Mouse (Mus musculus) E14TG2a.4 (cell line): ENCODE results near the gene Ttll8.

ENCODE experiments used
- H3K27me3 ChIP-seq: 2 replicates; pipeline ENCODE4 v1.6.1; 2014; ENCODE audit warnings: low read length, control low read depth; ENCODE audit not compliant: insufficient read depth
- H3K36me3 ChIP-seq: 2 replicates; pipeline ENCODE4 v1.6.1; 2014; ENCODE audit warnings: low read length, control low read depth; ENCODE audit not compliant: insufficient read depth
- H3K4me1 ChIP-seq: replicated peaks from 2 replicates; pipeline ENCODE4 v1.6.1; 2014; ENCODE audit warnings: low read depth, low read length, control low read depth
- H3K4me3 ChIP-seq: replicated peaks from 2 replicates; pipeline ENCODE4 v1.5.1; 2014; ENCODE audit warnings: mild to moderate bottlenecking, low read length
- H3K9me3 ChIP-seq: 2 replicates; pipeline ENCODE4 v1.6.1; 2014; ENCODE audit warnings: low read length, control low read depth
- CTCF ChIP-seq: conservative IDR thresholded peaks from 2 replicates; pipeline ENCODE4 v1.5.1; 2014; ENCODE audit warnings: low read length
- NANOG ChIP-seq: IDR thresholded peaks from 2 replicates; pipeline ENCODE4 v1.6.1; 2014; ENCODE audit warnings: borderline replicate concordance, low read length, mixed read lengths
- POU5F1 ChIP-seq: IDR thresholded peaks from 2 replicates; pipeline ENCODE4 v1.6.1; 2014; ENCODE audit warnings: low read length, borderline replicate concordance

Ttll8 gene

DNA sequence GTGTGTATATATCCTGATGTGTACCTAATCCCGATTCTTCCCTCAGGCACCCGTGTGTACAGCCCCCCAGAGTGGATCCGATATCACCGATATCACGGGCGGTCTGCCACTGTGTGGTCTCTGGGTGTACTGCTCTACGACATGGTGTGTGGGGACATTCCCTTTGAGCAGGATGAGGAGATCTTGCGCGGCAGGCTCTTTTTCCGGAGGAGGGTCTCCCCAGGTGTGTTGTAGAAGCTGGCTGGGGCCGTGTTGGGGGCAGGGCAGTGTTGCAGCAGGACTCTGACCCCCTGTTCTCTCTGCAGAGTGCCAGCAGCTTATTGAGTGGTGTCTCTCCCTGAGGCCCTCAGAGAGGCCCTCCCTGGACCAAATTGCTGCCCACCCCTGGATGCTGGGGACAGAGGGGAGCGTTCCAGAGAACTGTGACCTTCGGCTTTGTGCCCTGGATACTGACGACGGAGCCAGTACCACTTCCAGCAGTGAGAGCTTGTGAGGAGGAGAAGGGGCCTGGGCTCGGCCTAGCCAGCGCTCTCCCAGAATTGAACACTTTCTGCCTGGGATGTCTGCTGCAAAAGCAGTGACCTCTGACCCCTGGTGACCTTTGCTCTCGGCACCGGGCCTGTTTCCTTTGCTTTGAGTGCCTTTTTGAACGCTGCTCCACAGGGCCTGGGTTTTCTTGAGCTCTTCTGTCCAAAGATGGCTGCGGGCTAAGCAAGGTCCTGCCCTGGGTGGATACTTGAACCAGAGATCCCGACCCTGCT lies 89.8 kb downstream of the Ttll8 start:
- H3K9me3 ChIP-seq = peaks cover 13% of the 10 kb centered on the region
- H3K36me3 ChIP-seq = peaks cover 44% of the 10 kb centered on the region
- TF ChIP-seq CTCF (no peak; the same call in 1 of the 2 replicates), POU5F1 (no peak), NANOG (no peak)
- H3K4me1 ChIP-seq = peaks cover 56% of the 10 kb centered on the region
- no peaks in the 10 kb centered on the region for H3K27me3 ChIP-seq
- H3K4me3 ChIP-seq = peak overlapping the region; percentile 95

DNA sequence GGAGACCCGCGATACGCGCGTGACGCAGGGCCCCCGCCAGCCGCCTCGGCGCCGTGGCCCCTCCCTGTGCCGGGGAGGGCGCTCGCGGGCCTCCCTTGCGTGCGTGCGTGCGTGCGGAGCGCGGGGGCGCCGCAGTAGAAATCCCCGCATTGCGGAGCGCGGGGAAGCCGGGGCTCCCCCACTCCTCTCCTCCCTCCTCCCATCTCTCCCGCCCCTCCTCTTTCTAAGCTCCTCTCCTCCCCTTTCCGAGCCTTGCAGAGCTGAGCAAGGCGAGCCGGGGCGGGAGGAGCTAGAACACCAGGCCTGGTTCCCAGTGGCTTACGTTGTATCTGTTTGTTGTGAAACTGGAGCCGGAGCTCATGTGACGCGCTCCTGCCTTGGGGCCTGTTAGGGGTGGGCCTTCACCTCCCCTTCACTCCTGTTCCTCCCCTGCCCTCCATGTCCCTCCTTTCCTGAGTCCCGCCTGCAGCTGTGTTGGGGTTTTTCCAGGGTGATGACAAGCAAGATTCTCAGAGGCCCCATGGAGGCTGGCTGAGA lies 90.5 kb downstream of the Ttll8 start:
- H3K36me3 ChIP-seq = peaks cover 39% of the 10 kb centered on the region
- H3K4me1 ChIP-seq = peaks cover 62% of the 10 kb centered on the region
- peak overlapping the region; percentile 95 for H3K4me3 ChIP-seq
- H3K9me3 ChIP-seq = peaks cover 8% of the 10 kb centered on the region
- no peaks in the 10 kb centered on the region for H3K27me3 ChIP-seq
- TF ChIP-seq NANOG = no peak
- TF ChIP-seq CTCF = no peak
- TF ChIP-seq POU5F1 = no peak

DNA sequence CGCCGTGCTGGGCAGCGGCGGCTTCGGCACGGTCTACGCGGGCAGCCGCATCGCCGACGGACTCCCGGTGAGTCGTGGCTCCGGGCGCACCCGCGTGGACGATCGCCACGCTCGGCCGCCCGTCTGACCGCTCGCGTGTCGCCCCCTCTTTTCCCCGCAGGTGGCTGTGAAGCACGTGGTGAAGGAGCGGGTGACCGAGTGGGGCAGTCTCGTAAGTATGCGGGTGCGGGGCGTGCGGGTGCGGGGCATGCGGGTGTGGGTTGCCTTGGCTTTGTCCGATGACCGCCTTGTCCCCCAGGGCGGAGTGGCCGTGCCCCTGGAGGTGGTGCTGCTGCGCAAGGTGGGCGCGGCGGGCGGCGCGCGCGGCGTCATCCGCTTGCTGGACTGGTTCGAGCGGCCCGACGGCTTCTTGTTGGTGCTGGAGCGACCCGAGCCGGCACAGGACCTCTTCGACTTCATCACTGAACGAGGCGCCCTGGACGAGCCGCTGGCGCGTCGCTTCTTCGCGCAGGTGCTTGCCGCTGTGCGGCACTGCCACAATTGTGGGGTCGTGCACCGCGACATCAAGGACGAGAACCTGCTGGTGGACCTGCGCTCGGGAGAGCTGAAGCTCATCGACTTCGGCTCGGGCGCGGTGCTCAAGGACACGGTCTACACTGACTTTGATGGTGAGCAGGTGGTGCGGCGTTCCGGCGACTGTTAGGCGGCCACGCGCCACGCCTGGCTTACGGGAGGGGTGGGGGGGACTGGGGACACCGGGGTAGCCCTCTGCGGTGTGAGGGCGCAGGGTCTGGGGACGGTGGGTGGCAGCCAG lies 91.1 kb downstream of the Ttll8 start:
- H3K27me3 ChIP-seq = no peaks in the 10 kb centered on the region
- peak overlapping the region; percentile 95 for H3K4me3 ChIP-seq
- TF ChIP-seq POU5F1 (no peak), CTCF (no peak), NANOG (no peak)
- peaks cover 39% of the 10 kb centered on the region for H3K36me3 ChIP-seq
- H3K4me1 ChIP-seq = peaks cover 63% of the 10 kb centered on the region
- peaks cover 1% of the 10 kb centered on the region; the same call in 1 of the 2 replicates for H3K9me3 ChIP-seq

DNA sequence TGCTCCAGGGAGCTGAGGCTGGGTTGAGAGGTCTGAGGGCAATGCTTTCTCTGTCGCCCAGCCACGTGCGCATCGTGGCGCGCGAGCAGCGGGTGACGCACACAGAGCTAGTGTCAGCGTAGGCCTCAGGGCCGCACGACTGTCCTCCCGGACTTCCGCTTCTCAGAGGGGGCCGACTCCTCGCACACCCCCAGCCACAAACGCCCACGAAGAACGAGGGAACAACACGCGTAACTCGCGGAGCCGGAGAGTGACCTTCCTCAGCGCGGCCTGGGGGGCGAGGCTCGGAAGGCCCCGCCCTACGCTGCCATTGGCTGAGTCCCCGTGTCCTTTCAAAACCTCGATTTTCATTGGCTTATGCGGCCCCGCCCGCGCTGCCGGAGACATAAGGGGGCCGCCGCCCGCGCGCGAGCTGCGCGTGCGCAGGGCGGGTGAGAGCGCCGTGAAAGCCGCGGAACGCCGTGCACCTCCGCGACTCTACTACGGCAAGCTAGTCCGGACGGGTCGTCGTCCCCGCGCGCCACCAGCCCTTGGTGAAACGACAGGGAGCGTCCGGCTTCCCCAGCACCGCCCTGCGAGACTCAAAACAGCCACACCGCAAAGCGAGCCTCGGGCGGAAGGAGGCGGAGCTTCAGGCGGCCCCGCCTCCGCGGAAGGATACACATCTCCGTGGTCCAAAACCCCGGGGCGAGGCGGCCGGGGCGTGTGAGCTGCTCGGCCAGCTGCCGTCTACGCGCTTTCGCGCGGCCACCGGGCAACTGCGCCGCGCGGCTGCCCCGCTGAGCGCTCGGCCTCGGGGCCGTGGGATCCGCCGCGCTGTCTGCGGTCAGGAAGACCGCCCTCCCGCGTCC lies 92.2 kb downstream of the Ttll8 start, which contains the start of gene Pim3:
Gene Pim3 (plus strand): TSS at position 415 of the 851 bp plus-strand sequence.
- Histone ChIP-seq H3K36me3 (peaks cover 36% of the 10 kb centered on the region), H3K27me3 (no peaks in the 10 kb centered on the region), H3K4me3 (peak within 1 kb of the TSS; percentile 95), H3K9me3 (no peaks in the 10 kb centered on the region), H3K4me1 (peaks cover 62% of the 10 kb centered on the region)
- TF ChIP-seq NANOG (no peak), CTCF (no peak), POU5F1 (no peak)

DNA sequence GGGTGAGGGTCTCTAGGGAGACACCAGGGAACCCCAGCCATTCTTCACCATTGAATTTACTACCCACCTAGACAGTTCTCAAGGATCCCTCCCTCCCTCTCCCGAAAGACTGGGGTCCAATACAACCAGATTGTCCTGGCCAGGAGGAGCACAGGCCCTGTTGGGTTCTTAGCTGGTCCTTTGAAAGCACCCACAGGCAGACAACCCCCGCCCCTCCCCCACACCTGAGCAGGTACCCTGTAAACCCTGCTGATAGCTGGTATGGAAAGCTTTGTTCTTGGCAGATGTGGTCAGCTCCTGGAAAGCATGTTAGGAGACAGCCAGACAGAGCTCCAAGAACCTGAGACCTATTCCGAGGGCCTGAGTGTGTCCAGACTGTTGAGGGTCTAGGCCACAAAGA lies 93.4 kb downstream of the Ttll8 start:
- H3K36me3 ChIP-seq = peaks cover 24% of the 10 kb centered on the region
- no peaks in the 10 kb centered on the region for H3K27me3 ChIP-seq
- TF ChIP-seq CTCF (no peak), NANOG (no peak), POU5F1 (no peak)
- peaks cover 62% of the 10 kb centered on the region for H3K4me1 ChIP-seq
- H3K4me3 ChIP-seq = peak overlapping the region; percentile 95; the same call in 1 of the 2 replicates
- no peaks in the 10 kb centered on the region for H3K9me3 ChIP-seq

DNA sequence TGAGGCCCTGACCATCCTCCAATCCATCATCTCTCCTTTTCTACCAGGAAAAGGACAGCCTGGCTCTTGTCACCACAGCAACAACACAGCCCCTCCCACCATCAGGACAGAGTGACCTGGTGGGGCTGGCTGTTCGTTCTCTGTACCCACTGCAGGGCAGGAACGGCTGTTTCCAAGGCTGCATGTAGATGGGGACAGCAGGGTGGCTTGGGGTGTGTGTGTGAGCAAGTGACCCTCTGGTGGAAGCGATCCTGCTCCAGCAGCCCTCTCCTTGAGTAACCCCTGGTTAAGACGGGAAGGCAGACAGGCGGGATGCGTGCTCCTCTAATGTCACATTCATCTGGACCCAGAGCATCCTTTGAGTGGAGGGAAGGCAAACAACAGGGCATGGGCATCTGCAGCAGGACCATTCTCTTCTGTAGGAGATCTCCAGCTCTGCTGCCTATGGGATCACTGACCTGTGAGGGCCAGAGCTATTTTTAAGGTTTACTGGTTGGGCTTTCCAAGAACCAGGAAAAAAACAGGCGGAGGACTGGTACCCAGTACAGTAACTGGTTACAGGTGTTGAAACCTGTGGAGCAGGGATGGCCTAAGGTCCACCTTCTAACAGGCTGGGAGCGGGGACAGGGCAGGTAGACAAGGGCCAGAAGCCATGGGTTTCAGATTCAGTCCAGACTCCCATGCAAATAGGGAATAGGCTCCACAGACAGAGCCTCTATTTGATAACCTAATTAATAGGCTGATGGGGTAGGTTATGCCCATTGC lies 94.8 kb downstream of the Ttll8 start:
- H3K9me3 ChIP-seq = no peaks in the 10 kb centered on the region
- H3K4me3 ChIP-seq = no peak overlapping the region
- H3K4me1 ChIP-seq = peaks cover 69% of the 10 kb centered on the region
- H3K36me3 ChIP-seq = peaks cover 10% of the 10 kb centered on the region
- TF ChIP-seq NANOG (no peak), CTCF (no peak), POU5F1 (no peak)
- no peaks in the 10 kb centered on the region for H3K27me3 ChIP-seq

DNA sequence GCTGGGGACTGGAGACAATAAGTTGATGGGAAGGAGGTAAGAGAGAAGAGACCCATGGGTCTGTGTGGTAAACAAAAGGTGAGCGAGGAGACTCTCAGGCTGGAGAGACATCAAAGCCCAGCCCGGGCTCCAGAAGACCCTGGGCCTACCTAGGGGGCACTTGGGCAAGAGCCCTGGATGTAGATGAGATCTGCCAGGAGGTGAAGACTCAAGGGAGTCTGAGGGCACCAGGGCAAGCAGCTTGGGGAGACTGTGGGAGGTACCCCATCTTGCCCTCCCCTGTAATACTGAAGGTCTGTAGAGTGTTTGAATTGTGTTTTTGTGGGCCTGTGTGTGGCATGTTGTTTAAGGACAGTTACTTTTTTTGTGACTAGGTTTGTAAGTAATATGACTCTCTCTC lies 95.5 kb downstream of the Ttll8 start:
- H3K27me3 ChIP-seq = no peaks in the 10 kb centered on the region
- no peaks in the 10 kb centered on the region for H3K9me3 ChIP-seq
- peaks cover 3% of the 10 kb centered on the region; the same call in 1 of the 2 replicates for H3K36me3 ChIP-seq
- TF ChIP-seq POU5F1 (no peak), CTCF (no peak), NANOG (no peak)
- peaks cover 76% of the 10 kb centered on the region for H3K4me1 ChIP-seq
- no peak overlapping the region for H3K4me3 ChIP-seq

DNA sequence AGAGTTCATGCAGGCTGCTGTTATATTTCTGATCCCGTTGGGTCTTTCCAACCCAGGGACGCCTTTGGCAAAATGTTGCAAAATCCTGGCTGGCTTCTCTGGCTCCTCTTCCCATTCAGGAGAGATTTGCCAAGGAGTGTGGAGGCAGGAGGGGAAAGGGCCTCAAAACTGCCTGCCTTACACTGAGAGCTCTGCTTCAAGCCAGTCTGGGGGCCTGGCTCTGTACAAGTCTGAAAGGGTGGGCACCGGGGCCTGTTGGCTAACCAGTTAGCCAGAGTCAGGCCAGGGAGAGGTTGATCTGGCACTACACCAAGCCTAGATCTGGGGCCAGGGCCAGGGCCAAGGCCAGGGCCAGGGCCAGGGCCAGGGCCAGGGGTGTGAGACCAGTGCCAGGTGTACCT lies 96.1 kb downstream of the Ttll8 start:
- Histone ChIP-seq H3K4me3 (no peak overlapping the region), H3K36me3 (peaks cover under 1% of the 10 kb centered on the region; the same call in 1 of the 2 replicates), H3K4me1 (peaks cover 81% of the 10 kb centered on the region), H3K9me3 (no peaks in the 10 kb centered on the region), H3K27me3 (no peaks in the 10 kb centered on the region)
- TF ChIP-seq NANOG = no peak
- TF ChIP-seq CTCF = no peak
- no peak for TF ChIP-seq POU5F1
